Mouse (Mus musculus) embryonic facial prominence, embryonic 14.5 days (tissue): Measurements from ENCODE around the gene BC048403. TPM values are rescaled to one million over a fixed set of nuclear protein-coding genes. Genes with fewer than 3 reads are reported as not detected.

Source experiments
- ATAC-seq: fragments of 200-750 bp; cut with Nextera tagmentation; 2 replicates; pipeline ENCODE4 v1.8.0; 2017; ENCODE audit warnings: low read depth, moderate number of reproducible peaks, moderate TSS enrichment
- DNase-seq: peaks from one replicate; pipeline ENCODE4 v3.0.0-alpha.2; 2015; ENCODE audit warnings: low spot score
- H3K27ac ChIP-seq: fragments of 300-500 bp; sonication (generic); replicated peaks from 2 replicates; pipeline ENCODE4 v1.5.1; 2014; ENCODE audit warnings: low read depth, mild to moderate bottlenecking, low read length, moderate library complexity
- H3K27me3 ChIP-seq: fragments of 300-500 bp; sonication (generic); replicated peaks from 2 replicates; pipeline ENCODE4 v1.6.1; 2014; ENCODE audit warnings: low read length; ENCODE audit not compliant: control insufficient read depth, insufficient read depth
- H3K36me3 ChIP-seq: fragments of 300-500 bp; sonication (generic); 2 replicates; pipeline ENCODE4 v1.6.1; 2014; ENCODE audit warnings: low read length, mixed read lengths; ENCODE audit not compliant: control insufficient read depth, insufficient read depth
- H3K4me1 ChIP-seq: fragments of 300-500 bp; sonication (generic); 2 replicates; pipeline ENCODE4 v1.6.1; 2014; ENCODE audit warnings: antibody characterized with exemption, low read length; ENCODE audit not compliant: control insufficient read depth, insufficient read depth
- H3K4me2 ChIP-seq: fragments of 300-500 bp; sonication (generic); 2 replicates; pipeline ENCODE4 v1.6.1; 2014; ENCODE audit warnings: low read depth, mild to moderate bottlenecking, low read length, moderate library complexity, mixed read lengths
- H3K4me3 ChIP-seq: fragments of 300-500 bp; sonication (generic); 2 replicates; pipeline ENCODE4 v1.5.1; 2014; ENCODE audit warnings: low read depth, mild to moderate bottlenecking, low read length
- H3K9ac ChIP-seq: fragments of 300-500 bp; sonication (generic); 2 replicates; pipeline ENCODE4 v1.6.1; 2014; ENCODE audit warnings: low read depth, mild to moderate bottlenecking, low read length, moderate library complexity, mixed read lengths
- H3K9me3 ChIP-seq: fragments of 300-500 bp; sonication (generic); 2 replicates; pipeline ENCODE4 v1.6.1; 2016; ENCODE audit warnings: low read length; ENCODE audit not compliant: control insufficient read depth
- WGBS: fragments of 180-500 bp; shearing (Covaris S2); extraction: QIAGEN DNeasy Blood & Tissue Kit; methylation state at CpG from one replicate; pipeline ENCODE4 v1.1.7; 2014; 5-methylcytosine and 5-hydroxymethylcytosine counted together
- polyA plus RNA-seq: library from polyadenylated mRNA; unstranded; fragments of >200 nt; fragmentation: Nextera tagmentation; extraction: Ambion mirVana; gene quantifications from 2 replicates; pipeline ENCODE4 v1.2.1, GENCODE M21; 2014

BC048403 gene
- polyA plus RNA-seq, 1 experiment from 2014 or later, result 2.9 TPM

DNA sequence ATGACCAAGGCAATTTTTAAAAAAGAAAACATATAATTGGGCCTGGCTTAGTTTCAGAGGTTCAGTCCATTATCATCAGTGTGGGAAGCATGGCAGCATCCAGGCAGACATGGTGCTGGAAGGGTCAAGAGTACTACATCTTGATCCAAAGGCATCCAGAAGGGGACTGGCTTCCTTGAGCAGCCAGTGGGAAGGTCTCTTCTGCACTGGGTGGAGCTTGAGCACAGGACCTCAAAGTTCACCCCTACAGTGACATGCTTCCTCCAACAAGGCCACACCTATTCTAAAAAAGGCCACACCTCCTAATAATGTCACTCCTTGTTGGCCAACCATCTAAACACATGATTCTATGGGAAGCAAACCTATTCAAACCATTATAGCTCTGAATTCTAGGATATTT lies 22.9 kb upstream of the BC048403 start:
- Histone ChIP-seq H3K4me3 (no peak overlapping the region), H3K9me3 (peaks cover 15% of the 10 kb centered on the region), H3K9ac (no peak overlapping the region), H3K27ac (no peak overlapping the region), H3K36me3 (no peaks in the 10 kb centered on the region), H3K4me2 (no peak overlapping the region), H3K27me3 (no peaks in the 10 kb centered on the region), H3K4me1 (no peaks in the 10 kb centered on the region)
- ATAC-seq (no peak), DNase-seq (no peak)

DNA sequence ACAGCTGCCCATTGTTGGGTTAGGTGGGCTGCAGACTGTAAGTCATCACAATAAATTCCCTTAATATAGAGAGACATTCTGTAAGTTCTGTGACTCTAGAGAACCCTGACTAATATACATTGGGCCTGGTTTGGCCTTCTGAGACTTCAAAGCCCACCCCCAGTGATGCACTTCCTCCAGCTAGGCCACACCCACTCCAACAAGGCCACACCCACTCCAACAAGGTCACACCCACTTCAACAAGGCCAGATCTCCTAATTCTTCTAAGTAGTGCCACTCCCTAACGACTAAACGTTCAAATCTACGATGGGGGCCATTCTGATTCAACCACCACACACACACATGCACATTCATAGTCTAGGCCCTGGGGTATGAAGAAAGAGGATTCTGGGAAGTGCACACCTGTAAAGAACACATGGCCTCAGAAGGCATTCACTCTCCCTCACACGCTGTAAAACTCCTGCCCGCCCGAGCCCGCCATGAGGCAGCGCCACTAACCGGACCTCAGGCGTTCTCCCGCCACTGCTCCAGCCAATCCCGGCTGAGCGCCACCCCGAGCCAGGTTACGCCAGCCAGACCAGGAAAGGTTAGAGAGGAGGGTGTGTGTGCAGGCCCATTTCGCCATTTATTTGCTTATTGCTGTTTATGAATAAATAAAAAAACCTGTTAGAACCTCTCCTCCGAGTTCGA lies 20.7 kb upstream of the BC048403 start:
- H3K27ac ChIP-seq, result no peak overlapping the region
- no peak overlapping the region for H3K4me2 ChIP-seq
- WGBS, result 96% methylated on average over 18 of the region's 18 CpGs
- H3K27me3 ChIP-seq, result no peaks in the 10 kb centered on the region
- peaks cover 22% of the 10 kb centered on the region for H3K9me3 ChIP-seq
- H3K36me3 ChIP-seq, result no peaks in the 10 kb centered on the region
- DNase-seq (no peak), ATAC-seq (no peak)
- no peaks in the 10 kb centered on the region for H3K4me1 ChIP-seq
- H3K4me3 ChIP-seq, result no peak overlapping the region
- no peak overlapping the region for H3K9ac ChIP-seq

DNA sequence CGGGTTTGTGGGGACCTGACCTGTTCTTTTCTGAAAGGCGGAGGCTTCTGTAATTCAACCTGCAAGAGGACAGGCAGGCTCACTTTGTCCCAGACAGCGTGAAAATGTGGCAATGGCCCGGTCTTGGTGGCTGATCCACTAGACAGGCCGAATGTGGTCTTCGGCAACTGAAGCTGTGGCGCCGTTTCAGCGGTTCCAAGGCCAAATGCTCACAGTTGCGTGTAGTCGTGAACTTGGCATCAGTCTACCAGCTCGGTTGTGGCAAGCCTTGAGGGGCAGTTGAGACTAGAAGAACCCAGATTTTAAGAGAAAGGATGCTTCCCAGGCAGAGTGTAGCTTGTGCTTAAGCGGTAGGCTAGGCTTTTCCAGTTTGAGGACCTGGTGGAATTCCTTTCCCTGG lies 19.0 kb upstream of the BC048403 start:
- Histone ChIP-seq H3K27ac (no peak overlapping the region), H3K27me3 (no peaks in the 10 kb centered on the region), H3K36me3 (no peaks in the 10 kb centered on the region), H3K4me3 (no peak overlapping the region), H3K9ac (no peak overlapping the region), H3K4me1 (no peaks in the 10 kb centered on the region), H3K4me2 (no peak overlapping the region), H3K9me3 (peaks cover 22% of the 10 kb centered on the region)
- DNase-seq (no peak), ATAC-seq (no peak)
- 94% methylated on average over 13 of the region's 13 CpGs for WGBS

DNA sequence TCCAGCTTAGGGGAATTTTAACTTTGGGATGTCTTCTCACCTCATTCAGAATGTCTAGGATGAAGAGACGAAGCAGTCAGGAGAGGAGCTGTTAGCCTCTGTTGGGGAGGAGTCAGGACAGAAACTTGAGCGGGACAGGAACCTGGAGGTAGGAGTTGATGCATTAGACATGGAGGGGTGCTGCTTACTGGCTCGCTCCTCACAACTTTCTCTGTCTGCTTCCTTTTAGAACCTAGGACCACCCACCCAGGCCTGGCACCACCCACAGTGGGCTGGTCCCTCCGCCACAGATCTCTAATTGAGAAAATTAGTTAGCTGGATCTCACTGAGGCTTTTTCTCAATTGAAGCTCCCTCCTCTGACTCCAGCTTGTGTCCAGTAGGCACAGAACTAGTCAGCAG lies 13.2 kb upstream of the BC048403 start:
- no peak overlapping the region for H3K9ac ChIP-seq
- H3K27me3 ChIP-seq, result no peaks in the 10 kb centered on the region
- H3K27ac ChIP-seq, result no peak overlapping the region
- H3K4me1 ChIP-seq, result no peaks in the 10 kb centered on the region
- DNase-seq, result no peak
- 83% methylated on average over 4 of the region's 4 CpGs for WGBS
- no peak overlapping the region for H3K4me3 ChIP-seq
- H3K9me3 ChIP-seq, result peaks cover 10% of the 10 kb centered on the region
- H3K4me2 ChIP-seq, result no peak overlapping the region
- no peaks in the 10 kb centered on the region for H3K36me3 ChIP-seq
- no peak for ATAC-seq

DNA sequence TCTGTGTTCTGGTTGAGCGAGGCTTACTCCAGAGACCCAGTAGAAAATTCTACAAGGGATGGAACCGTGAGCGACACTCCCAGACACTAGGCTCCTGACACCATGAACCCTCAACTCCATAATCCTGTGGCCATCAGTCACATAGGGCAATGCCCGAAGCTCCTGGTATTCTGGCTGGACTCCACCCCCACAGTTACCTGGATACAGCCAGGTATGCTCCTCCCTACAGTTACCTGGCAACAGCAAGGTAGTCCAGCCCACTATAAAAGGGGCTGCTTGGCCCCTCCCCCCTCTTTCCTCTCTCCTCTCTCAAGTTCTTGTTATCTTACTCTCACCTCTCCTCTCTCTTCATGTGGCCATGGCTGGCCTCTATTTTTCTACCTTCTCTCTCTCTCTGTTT lies 12.6 kb upstream of the BC048403 start:
- ATAC-seq, result no peak
- Histone ChIP-seq H3K4me1 (no peaks in the 10 kb centered on the region), H3K9ac (no peak overlapping the region), H3K4me2 (no peak overlapping the region), H3K27ac (no peak overlapping the region), H3K4me3 (no peak overlapping the region), H3K9me3 (0 out of 2 replicates have a peak, but pooled peaks cover 4% of the 10 kb centered on the region), H3K27me3 (no peaks in the 10 kb centered on the region), H3K36me3 (no peaks in the 10 kb centered on the region)
- WGBS, result 79% methylated on average over 4 of the region's 4 CpGs
- no peak for DNase-seq

DNA sequence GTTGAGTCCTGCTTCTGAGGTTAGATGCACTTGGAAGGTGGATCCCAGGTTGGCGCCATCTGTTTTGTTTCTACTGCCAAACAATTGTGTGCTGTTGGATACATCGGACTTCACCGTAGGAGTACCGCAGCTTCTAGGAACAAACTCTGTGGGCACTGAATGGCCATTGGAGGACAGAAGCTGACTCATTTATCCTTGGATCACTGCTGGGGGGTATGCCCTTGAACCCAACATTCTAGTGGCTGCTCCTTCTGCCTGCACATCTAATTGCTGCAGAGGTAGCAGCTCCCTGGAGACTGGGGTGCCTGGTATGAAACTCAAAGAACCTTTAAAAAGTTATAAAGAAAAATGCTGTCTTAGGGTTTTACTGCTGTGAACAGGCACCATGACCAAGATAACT lies 11.5 kb upstream of the BC048403 start:
- Histone ChIP-seq H3K36me3 (no peaks in the 10 kb centered on the region), H3K4me3 (no peak overlapping the region), H3K9me3 (no peaks in the 10 kb centered on the region), H3K4me2 (no peak overlapping the region), H3K9ac (no peak overlapping the region), H3K27me3 (no peaks in the 10 kb centered on the region), H3K4me1 (no peaks in the 10 kb centered on the region), H3K27ac (no peak overlapping the region)
- ATAC-seq (no peak), DNase-seq (no peak)
- WGBS, result 95% methylated on average over 4 of the region's 4 CpGs

DNA sequence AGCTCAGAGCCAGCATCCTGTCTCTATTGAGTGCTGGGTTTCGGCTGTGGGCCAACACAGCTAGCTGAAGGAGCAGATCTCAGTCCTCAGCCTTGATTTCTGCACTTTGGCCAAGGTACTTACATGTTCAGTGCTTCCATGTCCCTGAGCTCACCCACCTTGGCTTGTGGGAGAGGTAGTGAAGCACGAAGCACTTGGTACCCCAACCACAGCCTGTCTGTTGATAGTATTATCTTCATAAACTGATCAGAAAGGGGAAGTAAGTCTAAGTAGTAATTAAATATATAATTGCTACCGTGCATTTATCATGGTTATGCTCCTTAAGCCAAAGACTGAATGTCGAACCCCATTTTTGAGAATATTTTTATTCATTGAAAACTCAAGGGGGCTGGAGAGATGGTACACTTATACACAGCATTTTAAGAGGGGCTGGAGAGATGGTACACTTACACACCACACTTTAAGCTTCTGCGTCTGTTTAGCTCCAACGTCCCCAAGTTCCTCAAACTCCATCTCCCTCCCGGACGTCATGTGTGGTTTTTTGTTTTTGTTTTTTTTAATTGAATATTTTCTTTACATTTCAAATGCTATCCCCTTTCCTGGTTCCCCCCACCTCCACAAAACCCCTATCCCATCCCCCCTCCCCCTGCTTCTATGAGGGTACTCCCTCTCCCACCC lies 8.6 kb upstream of the BC048403 start:
- Histone ChIP-seq H3K9ac (no peak overlapping the region), H3K4me3 (no peak overlapping the region), H3K36me3 (no peaks in the 10 kb centered on the region), H3K9me3 (no peaks in the 10 kb centered on the region), H3K4me1 (no peaks in the 10 kb centered on the region), H3K4me2 (no peak overlapping the region), H3K27ac (no peak overlapping the region), H3K27me3 (no peaks in the 10 kb centered on the region)
- WGBS, result 92% methylated on average over 8 of the region's 8 CpGs
- ATAC-seq (no peak), DNase-seq (no peak)

DNA sequence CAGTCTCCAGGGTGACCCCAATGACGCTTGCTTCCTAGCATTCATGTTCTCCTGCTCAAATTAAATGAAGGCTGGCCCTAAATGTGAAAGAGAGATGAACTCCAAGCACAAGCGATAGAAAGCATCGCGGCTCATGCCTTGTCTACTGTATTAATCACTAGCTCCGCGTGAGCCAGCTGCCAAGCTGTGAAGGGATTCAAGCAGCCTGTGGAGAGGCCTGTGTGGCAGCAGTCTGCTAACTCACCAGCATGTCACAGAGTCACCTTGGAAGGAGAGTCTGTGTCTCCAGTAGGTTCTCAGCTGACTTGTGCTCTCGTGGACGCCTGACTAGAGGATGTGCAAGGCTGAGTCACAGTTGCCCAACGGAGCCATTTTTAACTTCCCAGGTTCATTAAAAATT lies 7.2 kb upstream of the BC048403 start:
- 86% methylated on average over 9 of the region's 9 CpGs for WGBS
- Histone ChIP-seq H3K36me3 (no peaks in the 10 kb centered on the region), H3K9ac (no peak overlapping the region), H3K27me3 (no peaks in the 10 kb centered on the region), H3K4me2 (no peak overlapping the region), H3K4me3 (no peak overlapping the region), H3K9me3 (no peaks in the 10 kb centered on the region), H3K4me1 (no peaks in the 10 kb centered on the region), H3K27ac (no peak overlapping the region)
- ATAC-seq (no peak), DNase-seq (no peak)

DNA sequence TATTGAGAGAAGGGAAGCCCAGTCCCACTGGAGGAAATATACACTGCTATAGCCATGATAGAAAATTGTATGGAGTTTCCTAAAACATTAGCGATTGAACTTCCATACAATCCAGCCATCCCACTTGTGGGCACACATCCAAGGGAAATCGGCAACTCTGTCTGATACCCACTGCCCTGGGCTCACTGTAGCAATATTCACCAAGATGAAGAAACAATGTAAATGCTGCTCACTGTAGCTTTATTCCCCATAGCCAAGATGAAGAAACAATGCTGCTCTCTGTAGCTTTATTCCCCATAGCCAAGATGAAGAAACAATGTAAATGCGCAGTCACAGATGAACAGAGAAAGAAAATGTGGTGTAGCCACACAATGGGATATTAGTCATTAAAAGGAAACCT lies 2.5 kb upstream of the BC048403 start:
- ATAC-seq, result no peak
- WGBS, result 80% methylated on average over 3 of the region's 3 CpGs
- Histone ChIP-seq H3K27me3 (no peaks in the 10 kb centered on the region), H3K9ac (no peak overlapping the region), H3K27ac (no peak overlapping the region), H3K36me3 (no peaks in the 10 kb centered on the region), H3K4me3 (no peak overlapping the region), H3K4me2 (no peak overlapping the region), H3K9me3 (no peaks in the 10 kb centered on the region), H3K4me1 (peaks cover 4% of the 10 kb centered on the region)
- no peak for DNase-seq
